Mouse (Mus musculus) embryonic facial prominence, embryonic 10.5 days (tissue): ENCODE results near the gene Ankmy1. TPM values are rescaled to one million over a fixed set of nuclear protein-coding genes. Genes with fewer than 3 reads are reported as not detected.
A peak's percentile ranks its signal among the peaks of the same experiment; 100 is the strongest.

Source experiments
- DNase-seq: peaks from one replicate; pipeline ENCODE4 v3.0.0-alpha.2; 2017; ENCODE audit warnings: low spot score
- H3K27ac ChIP-seq: fragments of 300-500 bp; sonication (generic); replicated peaks from 2 replicates; pipeline ENCODE4 v1.5.1; 2016; ENCODE audit warnings: mild to moderate bottlenecking
- H3K27me3 ChIP-seq: fragments of 300-500 bp; sonication (generic); replicated peaks from 2 replicates; pipeline ENCODE4 v1.6.1; 2016; ENCODE audit warnings: low read depth, mild to moderate bottlenecking; ENCODE audit not compliant: poor library complexity, severe bottlenecking
- H3K36me3 ChIP-seq: fragments of 300-500 bp; sonication (generic); replicated peaks from 2 replicates; pipeline ENCODE4 v1.6.1; 2016; ENCODE audit warnings: mild to moderate bottlenecking, moderate library complexity
- H3K4me1 ChIP-seq: fragments of 300-500 bp; sonication (generic); 2 replicates; pipeline ENCODE4 v1.6.1; 2016
- H3K4me3 ChIP-seq: fragments of 300-500 bp; sonication (generic); 2 replicates; pipeline ENCODE4 v1.5.1; 2016; ENCODE audit warnings: mild to moderate bottlenecking, moderate library complexity
- H3K9me3 ChIP-seq: fragments of 300-500 bp; sonication (generic); 2 replicates; pipeline ENCODE4 v1.6.1; 2016; ENCODE audit warnings: mild to moderate bottlenecking
- WGBS: fragments of 180-500 bp; shearing (Covaris S2); methylation state at CpG from one replicate; pipeline ENCODE4 v1.1.7; 2016; 5-methylcytosine and 5-hydroxymethylcytosine counted together
- polyA plus RNA-seq: library from polyadenylated mRNA; unstranded; fragments of >200 nt; fragmentation: Nextera tagmentation; extraction: Ambion mirVana; gene quantifications from 2 replicates; pipeline ENCODE4 v1.2.1, GENCODE M21; 2016

Gene Ankmy1
- polyA plus RNA-seq, 1 experiment from 2014 or later = 0.45 TPM

- no peaks in the 10 kb centered on the region for H3K9me3 ChIP-seq
- peaks cover 23% of the 10 kb centered on the region for H3K27me3 ChIP-seq
- no peak overlapping the region for H3K27ac ChIP-seq
- H3K4me1 ChIP-seq = peaks cover 51% of the 10 kb centered on the region
- H3K36me3 ChIP-seq = peaks cover 10% of the 10 kb centered on the region
- peak; percentile 40 for DNase-seq
- WGBS = 59% methylated on average over 4 of the region's 4 CpGs
- no peak overlapping the region for H3K4me3 ChIP-seq
Measured at GRCm38 (mm10) chr1:92909068-92909467, 6.4 kb upstream of the Ankmy1 start.

GRCm38 (mm10) chr1:92908664-92909063 is 6.0 kb upstream of the Ankmy1 start:
- Histone ChIP-seq H3K27ac (no peak overlapping the region), H3K4me3 (no peak overlapping the region), H3K4me1 (peaks cover 51% of the 10 kb centered on the region), H3K27me3 (peaks cover 23% of the 10 kb centered on the region), H3K36me3 (peaks cover 6% of the 10 kb centered on the region; the same call in 1 of the 2 replicates), H3K9me3 (no peaks in the 10 kb centered on the region)
- no peak for DNase-seq
- 87% methylated on average over 3 of the region's 3 CpGs for WGBS

GRCm38 (mm10) chr1:92907632-92908360 is 5.1 kb upstream of the Ankmy1 start:
- Histone ChIP-seq H3K27me3 (peaks cover 29% of the 10 kb centered on the region), H3K4me3 (peak overlapping the region; percentile 73), H3K36me3 (0 out of 2 replicates have a peak, but pooled peaks cover 2% of the 10 kb centered on the region), H3K4me1 (peaks cover 52% of the 10 kb centered on the region), H3K27ac (peak overlapping the region; percentile 88), H3K9me3 (no peaks in the 10 kb centered on the region)
- DNase-seq = no peak
- WGBS = 48% methylated on average over 20 of the region's 20 CpGs

- Histone ChIP-seq H3K27me3 (peaks cover 33% of the 10 kb centered on the region), H3K9me3 (no peaks in the 10 kb centered on the region), H3K36me3 (0 out of 2 replicates have a peak, but pooled peaks cover 2% of the 10 kb centered on the region), H3K27ac (peak within 1 kb of the TSS; percentile 88), H3K4me1 (peaks cover 52% of the 10 kb centered on the region), H3K4me3 (peak within 1 kb of the TSS; percentile 73)
- peak; percentile 92 for DNase-seq
- under 1% methylated on average over 81 of the region's 81 CpGs for WGBS
Measured at GRCm38 (mm10) chr1:92906779-92907631, 4.3 kb upstream of the Ankmy1 start, which contains the start of gene Dusp28. Dusp28 (plus strand) TSS chr1:92906981.

GRCm38 (mm10) chr1:92905703-92906310 is 3.1 kb upstream of the Ankmy1 start:
- DNase-seq = no peak
- Histone ChIP-seq H3K36me3 (0 out of 2 replicates have a peak, but pooled peaks cover 2% of the 10 kb centered on the region), H3K27ac (no peak overlapping the region), H3K27me3 (peaks cover 44% of the 10 kb centered on the region), H3K9me3 (no peaks in the 10 kb centered on the region), H3K4me1 (peaks cover 41% of the 10 kb centered on the region), H3K4me3 (no peak overlapping the region)
- WGBS = 91% methylated on average over 2 of the region's 2 CpGs

GRCm38 (mm10) chr1:92903627-92904026 is 921 bp upstream of the Ankmy1 start:
- H3K9me3 ChIP-seq = no peaks in the 10 kb centered on the region
- peaks cover 31% of the 10 kb centered on the region for H3K4me1 ChIP-seq
- H3K4me3 ChIP-seq = no peak overlapping the region
- 0 out of 2 replicates have a peak, but pooled peaks cover 2% of the 10 kb centered on the region for H3K36me3 ChIP-seq
- 79% methylated on average over 4 of the region's 4 CpGs for WGBS
- peaks cover 45% of the 10 kb centered on the region for H3K27me3 ChIP-seq
- DNase-seq = no peak
- no peak overlapping the region for H3K27ac ChIP-seq

- Histone ChIP-seq H3K9me3 (no peaks in the 10 kb centered on the region), H3K4me1 (no peaks in the 10 kb centered on the region), H3K36me3 (no peaks in the 10 kb centered on the region), H3K27me3 (peaks cover 26% of the 10 kb centered on the region), H3K4me3 (no peak overlapping the region), H3K27ac (no peak overlapping the region; the same call in 1 of the 2 replicates)
- DNase-seq = peak; percentile 87
- 11% methylated on average over 3 of the region's 3 CpGs for WGBS
Measured at GRCm38 (mm10) chr1:92895089-92895488, 7.6 kb downstream of the Ankmy1 start.

- no peaks in the 10 kb centered on the region for H3K9me3 ChIP-seq
- H3K27me3 ChIP-seq = peaks cover 17% of the 10 kb centered on the region; the same call in 1 of the 2 replicates
- H3K4me3 ChIP-seq = no peak overlapping the region
- no peak overlapping the region for H3K27ac ChIP-seq
- no peaks in the 10 kb centered on the region for H3K36me3 ChIP-seq
- H3K4me1 ChIP-seq = no peaks in the 10 kb centered on the region
- no peak for DNase-seq
- 79% methylated on average over 3 of the region's 3 CpGs for WGBS
Measured at GRCm38 (mm10) chr1:92893896-92894295, 8.8 kb downstream of the Ankmy1 start.

- H3K27ac ChIP-seq = no peak overlapping the region
- H3K4me1 ChIP-seq = no peaks in the 10 kb centered on the region
- no peak overlapping the region for H3K4me3 ChIP-seq
- no peaks in the 10 kb centered on the region for H3K9me3 ChIP-seq
- no peaks in the 10 kb centered on the region for H3K36me3 ChIP-seq
- no peak for DNase-seq
- WGBS = 75% methylated on average over 3 of the region's 3 CpGs
- peaks cover 15% of the 10 kb centered on the region; the same call in 1 of the 2 replicates for H3K27me3 ChIP-seq
Measured at GRCm38 (mm10) chr1:92892791-92893190, 9.9 kb downstream of the Ankmy1 start.

- 78% methylated on average over 7 of the region's 7 CpGs for WGBS
- no peak overlapping the region for H3K27ac ChIP-seq
- no peaks in the 10 kb centered on the region for H3K4me1 ChIP-seq
- no peaks in the 10 kb centered on the region for H3K9me3 ChIP-seq
- H3K4me3 ChIP-seq = no peak overlapping the region
- H3K27me3 ChIP-seq = no peaks in the 10 kb centered on the region
- no peaks in the 10 kb centered on the region for H3K36me3 ChIP-seq
- DNase-seq = no peak
Measured at GRCm38 (mm10) chr1:92888901-92889655, 13.6 kb downstream of the Ankmy1 start.

- Histone ChIP-seq H3K4me3 (no peak overlapping the region), H3K4me1 (peaks cover 16% of the 10 kb centered on the region), H3K27ac (no peak overlapping the region), H3K36me3 (no peaks in the 10 kb centered on the region), H3K9me3 (no peaks in the 10 kb centered on the region), H3K27me3 (no peaks in the 10 kb centered on the region; the same call in none of the 2 replicates)
- no peak for DNase-seq
- WGBS = 88% methylated on average over 6 of the region's 6 CpGs
Measured at GRCm38 (mm10) chr1:92881982-92882381, 20.7 kb downstream of the Ankmy1 start.

- H3K4me1 ChIP-seq = peaks cover 16% of the 10 kb centered on the region
- no peak for DNase-seq
- WGBS = 70% methylated on average over 5 of the region's 5 CpGs
Measured at GRCm38 (mm10) chr1:92880101-92880500, 22.6 kb downstream of the Ankmy1 start.

More at GRCm38 (mm10) chr1:92880101-92880500, 22.6 kb downstream of the Ankmy1 start:
- no peak overlapping the region for H3K27ac ChIP-seq
- no peaks in the 10 kb centered on the region; the same call in none of the 2 replicates for H3K27me3 ChIP-seq
- H3K4me3 ChIP-seq = no peak overlapping the region
- no peaks in the 10 kb centered on the region for H3K9me3 ChIP-seq
- no peaks in the 10 kb centered on the region for H3K36me3 ChIP-seq
